Mouse (Mus musculus) myocyte (in vitro differentiated cells): Measurements from ENCODE around the gene Sod2. TPM values are rescaled to one million over a fixed set of nuclear protein-coding genes. Genes with fewer than 3 reads are reported as not detected.

Experiments used
- H3K27me3 ChIP-seq: one replicate; pipeline ENCODE4 v1.6.1; 2011; ENCODE audit not compliant: control insufficient read depth, insufficient read depth, insufficient read length
- H3K36me3 ChIP-seq: one replicate; pipeline ENCODE4 v1.6.1; 2011; ENCODE audit not compliant: control insufficient read depth, insufficient read depth
- H3K4me2 ChIP-seq: one replicate; pipeline ENCODE4 v1.6.1; 2011; ENCODE audit warnings: low read depth, control low read depth
- H3K4me3 ChIP-seq: one replicate; pipeline ENCODE4 v1.5.1; 2011; ENCODE audit warnings: mild to moderate bottlenecking, control low read depth, moderate library complexity
- H3K79me2 ChIP-seq: one replicate; pipeline ENCODE4 v1.6.1; 2011; ENCODE audit not compliant: control insufficient read depth, insufficient read depth
- H3ac ChIP-seq: one replicate; pipeline ENCODE4 v1.6.1; 2011; ENCODE audit not compliant: control insufficient read depth, insufficient read length
- CEBPB ChIP-seq: IDR thresholded peaks from 2 replicates; pipeline ENCODE4 v1.6.1; 2011; ENCODE audit warnings: mild to moderate bottlenecking, moderate library complexity; ENCODE audit not compliant: poor library complexity, insufficient read depth, severe bottlenecking
- E2F4 ChIP-seq: IDR thresholded peaks from one replicate; pipeline ENCODE4 v1.6.1; 2011; ENCODE audit warnings: mild to moderate bottlenecking, control low read depth, moderate library complexity; ENCODE audit not compliant: insufficient read depth
- MAX ChIP-seq: IDR thresholded peaks from one replicate; pipeline ENCODE4 v1.6.1; 2011; ENCODE audit warnings: low read depth, mild to moderate bottlenecking, control low read depth
- MYOD1 ChIP-seq, 3 experiments: IDR thresholded peaks; one replicate each; pipeline ENCODE4 v1.6.1; 2011; ENCODE audit warnings: control low read depth in 2 of 3, low read depth in 2 of 3, mild to moderate bottlenecking in 2 of 3, moderate library complexity in 1 of 3; ENCODE audit not compliant: insufficient read length in 2 of 3, control insufficient read depth in 1 of 3
- MYOG ChIP-seq, 3 experiments: IDR thresholded peaks; one replicate each; pipeline ENCODE4 v1.6.1; 2011; ENCODE audit warnings: control low read depth in 2 of 3, low read depth in 2 of 3, mild to moderate bottlenecking in 2 of 3; ENCODE audit not compliant: insufficient read length in 2 of 3, control insufficient read depth in 1 of 3, insufficient read depth in 1 of 3
- POLR2A ChIP-seq: IDR thresholded peaks from one replicate; pipeline ENCODE4 v1.6.1; 2011; ENCODE audit warnings: low read depth, mild to moderate bottlenecking, control low read depth, moderate library complexity; ENCODE audit not compliant: insufficient read length
- POLR2AphosphoS2 ChIP-seq: IDR thresholded peaks from one replicate; pipeline ENCODE4 v1.6.1; 2011; ENCODE audit warnings: low read depth, control low read depth; ENCODE audit not compliant: insufficient read length
- REST ChIP-seq: IDR thresholded peaks from one replicate; pipeline ENCODE4 v1.6.1; 2011; ENCODE audit warnings: mild to moderate bottlenecking, control low read depth, moderate library complexity; ENCODE audit not compliant: insufficient read depth, insufficient read length
- SRF ChIP-seq: IDR thresholded peaks from one replicate; pipeline ENCODE4 v1.6.1; 2011; ENCODE audit warnings: low read depth; ENCODE audit not compliant: control insufficient read depth, insufficient read length
- TCF12 ChIP-seq: IDR thresholded peaks from one replicate; pipeline ENCODE4 v1.6.1; 2011; ENCODE audit warnings: mild to moderate bottlenecking, control low read depth; ENCODE audit not compliant: poor library complexity, insufficient read depth, severe bottlenecking
- TCF3 ChIP-seq: IDR thresholded peaks from one replicate; pipeline ENCODE4 v1.6.1; 2011; ENCODE audit warnings: low read depth, control low read depth; ENCODE audit not compliant: insufficient read length
- USF1 ChIP-seq: IDR thresholded peaks from one replicate; pipeline ENCODE4 v1.6.1; 2011; ENCODE audit warnings: low read depth, mild to moderate bottlenecking, control low read depth, moderate library complexity
- polyA plus RNA-seq: library from polyadenylated mRNA; unstranded; fragments of >200 nt; fragmentation: generic; extraction: Trizol; gene quantifications from one replicate; pipeline ENCODE4 v1.2.1, GENCODE M21; 2012; ENCODE audit warnings: missing spikeins

Sod2 gene
- polyA plus RNA-seq, 1 experiment, result 172 TPM

DNA sequence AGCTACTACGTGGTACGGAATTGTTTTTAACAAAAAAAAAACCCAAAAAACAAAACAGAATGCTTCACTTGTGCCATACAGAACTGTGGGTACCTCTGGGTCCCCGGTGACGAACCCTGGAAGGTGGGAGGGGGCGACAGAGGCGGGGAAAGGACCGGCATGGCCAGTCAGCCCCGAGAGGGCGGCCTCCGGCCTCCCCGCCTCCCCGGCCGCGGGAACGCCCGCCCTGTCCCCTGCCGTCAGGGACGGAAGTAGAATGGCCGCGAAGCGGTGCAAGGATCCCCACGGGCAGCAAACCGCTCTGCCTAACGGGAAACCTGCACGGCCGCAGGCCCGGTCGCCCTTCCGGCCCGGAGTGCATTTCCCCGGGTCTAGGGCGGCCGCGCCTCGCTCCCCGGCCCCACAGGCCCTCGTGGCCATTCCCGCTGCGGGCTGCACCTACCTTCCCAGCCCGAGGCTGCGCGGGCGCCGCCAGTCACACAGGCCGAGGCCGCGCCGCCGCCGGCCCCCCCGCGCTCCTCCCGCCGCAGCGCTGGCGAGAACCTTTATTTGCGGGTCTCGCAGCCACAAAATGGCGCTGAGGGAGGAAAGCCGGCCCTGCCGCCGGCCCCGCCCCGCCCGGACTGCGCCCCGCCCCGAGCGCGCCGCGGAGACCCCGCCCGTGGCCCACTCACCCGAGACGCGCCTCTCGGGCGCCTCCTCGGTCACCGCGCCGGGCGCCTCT, 14.8 kb upstream of the Sod2 start:
- TF ChIP-seq POLR2A, result peak; percentile 38
- TF ChIP-seq MYOG (IDR thresholded peaks at IDR 0.05; ENCODE audit: control insufficient read depth in 1 of 3, insufficient read depth in 1 of 3, insufficient read length in 2 of 3, low read depth in 2 of 3), result no peak
- no peak for TF ChIP-seq MYOD1 (IDR thresholded peaks at IDR 0.05; ENCODE audit: control insufficient read depth in 1 of 3, insufficient read length in 2 of 3, low read depth in 2 of 3)
- TF ChIP-seq POLR2AphosphoS2, result peak; percentile 23
- TF ChIP-seq E2F4, result no peak
- H3K79me2 ChIP-seq, result peaks cover 49% of the 10 kb centered on the region
- peak overlapping the region; percentile 94 for H3K4me2 ChIP-seq
- no peaks in the 10 kb centered on the region for H3K27me3 ChIP-seq
- peak overlapping the region; percentile 67 for H3K4me3 ChIP-seq
- H3K36me3 ChIP-seq, result no peaks in the 10 kb centered on the region
- H3ac ChIP-seq, result peak overlapping the region; percentile 59

DNA sequence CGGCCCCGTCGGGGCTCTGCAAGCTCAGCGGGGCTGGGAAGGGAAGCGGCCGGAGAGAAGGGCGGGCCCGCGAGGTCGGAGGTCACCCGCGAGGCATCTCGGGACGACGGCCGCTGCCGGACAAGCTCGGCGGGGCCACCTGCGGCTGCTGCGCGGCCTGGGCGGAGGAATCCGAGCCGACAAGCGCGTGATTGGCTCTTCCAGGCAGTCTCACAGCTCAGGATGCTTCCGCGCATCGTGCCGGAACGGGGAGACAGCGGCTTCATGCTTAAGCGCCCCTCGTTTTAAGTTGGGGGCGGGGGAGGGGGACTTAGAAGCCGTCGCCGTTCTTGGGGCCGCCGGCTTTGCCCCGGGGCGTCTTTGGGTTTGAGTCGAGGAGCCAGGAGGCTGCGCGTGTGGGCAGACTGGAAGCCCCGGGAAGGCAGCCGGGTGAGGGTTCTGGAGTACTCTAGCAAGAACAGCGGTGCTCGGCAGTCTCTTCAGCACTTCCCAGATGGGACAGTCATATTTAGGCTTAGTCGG, 14.1 kb upstream of the Sod2 start:
- Histone ChIP-seq H3K27me3 (no peaks in the 10 kb centered on the region), H3K4me3 (peak overlapping the region; percentile 67)

DNA sequence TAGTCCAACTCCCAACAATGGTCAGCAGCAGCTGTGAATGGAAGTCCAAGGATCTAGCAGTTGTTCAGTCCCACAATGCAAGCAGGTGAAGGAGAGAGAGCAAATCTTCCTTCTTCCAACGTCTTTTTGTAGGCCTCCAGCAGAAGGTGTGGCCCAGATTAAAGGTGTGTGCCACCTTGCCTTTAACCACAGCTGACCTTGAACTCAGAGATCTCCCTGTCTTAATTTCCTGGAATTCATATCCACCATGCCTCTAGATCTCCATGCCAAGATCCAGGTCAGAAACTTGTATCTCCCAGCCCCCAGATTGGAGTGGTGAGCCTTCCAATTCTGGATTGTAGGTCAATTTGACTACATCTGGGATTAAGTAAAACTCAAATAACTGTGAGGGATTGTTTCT, 12.6 kb upstream of the Sod2 start, which contains the start of gene Wtap:
Gene Wtap (minus strand): TSS at position 101 of the 400 bp plus-strand sequence.
- Histone ChIP-seq H3K79me2 (peaks cover 26% of the 10 kb centered on the region), H3K36me3 (no peaks in the 10 kb centered on the region), H3K27me3 (no peaks in the 10 kb centered on the region), H3K4me2 (peak within 1 kb of the TSS; percentile 92), H3ac (peak within 1 kb of the TSS; percentile 59), H3K4me3 (peak within 1 kb of the TSS; percentile 67)
- no peak for TF ChIP-seq POLR2A
- TF ChIP-seq CEBPB, result no peak
- TF ChIP-seq MYOD1 (IDR thresholded peaks at IDR 0.05; ENCODE audit: control insufficient read depth in 1 of 3, insufficient read length in 2 of 3, low read depth in 2 of 3), result no peak
- no peak for TF ChIP-seq MYOG (IDR thresholded peaks at IDR 0.05; ENCODE audit: control insufficient read depth in 1 of 3, insufficient read depth in 1 of 3, insufficient read length in 2 of 3, low read depth in 2 of 3)
- TF ChIP-seq SRF, result no peak
- no peak for TF ChIP-seq USF1
- TF ChIP-seq E2F4, result no peak
- no peak for TF ChIP-seq TCF3
- TF ChIP-seq REST, result no peak
- TF ChIP-seq POLR2AphosphoS2, result no peak
- TF ChIP-seq TCF12, result no peak
- TF ChIP-seq MAX, result no peak

More for the DNA sequence above, 14.1 kb upstream of the Sod2 start:
- Histone ChIP-seq H3K36me3 (no peaks in the 10 kb centered on the region), H3ac (peak overlapping the region; percentile 59), H3K4me2 (peak overlapping the region; percentile 92), H3K79me2 (peaks cover 41% of the 10 kb centered on the region)
- TF ChIP-seq TCF12 (no peak), POLR2A (peak; percentile 78), POLR2AphosphoS2 (peak; percentile 86), SRF (peak; percentile 57), E2F4 (peak; percentile 47), MAX (no peak), MYOG (IDR thresholded peaks at IDR 0.05; ENCODE audit: control insufficient read depth in 1 of 3, insufficient read depth in 1 of 3, insufficient read length in 2 of 3, low read depth in 2 of 3) (peak in 2 of 3 experiments; percentile 79 to 92), CEBPB (no peak), USF1 (no peak), MYOD1 (IDR thresholded peaks at IDR 0.05; ENCODE audit: control insufficient read depth in 1 of 3, insufficient read length in 2 of 3, low read depth in 2 of 3) (peak in 2 of 3 experiments; percentile 76 to 84), TCF3 (peak; percentile 36), REST (peak; percentile 15)

DNA sequence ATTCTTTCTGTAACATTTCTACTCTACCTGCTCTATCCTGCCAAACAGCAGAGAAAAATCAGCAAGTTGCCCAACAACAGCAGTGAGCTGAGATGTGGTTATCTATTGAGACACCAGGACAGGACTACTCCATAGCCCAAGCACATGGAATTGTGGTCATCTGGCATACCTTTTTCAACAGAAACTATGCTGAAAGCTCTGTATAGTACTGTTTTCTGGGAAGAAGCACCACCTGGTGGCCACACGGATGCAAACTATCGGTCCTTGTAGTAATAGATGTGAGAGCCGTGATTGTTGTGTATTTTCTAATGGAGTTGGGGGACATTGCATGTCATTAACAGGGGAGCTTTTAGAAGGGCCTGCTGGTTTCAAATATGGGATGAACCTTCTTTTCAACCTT, 10.3 kb upstream of the Sod2 start:
- H3K4me2 ChIP-seq, result no peak overlapping the region
- no peaks in the 10 kb centered on the region for H3K36me3 ChIP-seq
- no peak overlapping the region for H3K4me3 ChIP-seq
- no peaks in the 10 kb centered on the region for H3K27me3 ChIP-seq
- H3ac ChIP-seq, result no peak overlapping the region
- peaks cover 3% of the 10 kb centered on the region for H3K79me2 ChIP-seq
- TF ChIP-seq SRF (no peak), USF1 (no peak), MAX (no peak), TCF12 (no peak), MYOD1 (IDR thresholded peaks at IDR 0.05; ENCODE audit: control insufficient read depth in 1 of 3, insufficient read length in 2 of 3, low read depth in 2 of 3) (no peak), E2F4 (no peak), MYOG (IDR thresholded peaks at IDR 0.05; ENCODE audit: control insufficient read depth in 1 of 3, insufficient read depth in 1 of 3, insufficient read length in 2 of 3, low read depth in 2 of 3) (no peak), REST (no peak), TCF3 (no peak)

DNA sequence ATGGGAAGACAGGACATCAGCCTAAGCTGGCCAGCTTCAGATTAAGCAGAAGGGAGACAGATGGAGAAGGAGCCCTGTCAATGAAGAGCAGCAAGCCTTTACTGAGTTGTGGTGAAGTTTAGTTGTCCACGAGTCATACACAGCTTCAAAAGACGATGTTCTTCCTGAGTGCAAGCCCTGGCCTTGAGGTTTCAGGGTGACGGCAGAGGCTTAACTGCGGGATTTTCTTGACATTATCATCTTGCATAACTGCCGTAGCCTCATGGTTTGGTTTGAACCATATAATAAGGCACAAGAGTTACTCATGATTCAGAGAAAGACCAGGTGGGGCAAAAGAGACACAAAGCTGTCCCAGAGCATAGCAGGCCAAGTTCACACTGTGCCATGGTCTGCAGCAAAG, 8.8 kb upstream of the Sod2 start:
- TF ChIP-seq TCF12 (no peak), POLR2A (no peak), TCF3 (no peak), SRF (no peak), POLR2AphosphoS2 (no peak), MYOD1 (IDR thresholded peaks at IDR 0.05; ENCODE audit: control insufficient read depth in 1 of 3, insufficient read length in 2 of 3, low read depth in 2 of 3) (no peak)
- H3K4me3 ChIP-seq, result no peak overlapping the region
- no peak overlapping the region for H3K4me2 ChIP-seq
- no peaks in the 10 kb centered on the region for H3K36me3 ChIP-seq
- H3K27me3 ChIP-seq, result no peaks in the 10 kb centered on the region
- no peaks in the 10 kb centered on the region for H3K79me2 ChIP-seq
- H3ac ChIP-seq, result no peak overlapping the region
